8 mouse cellular contexts compared by ENCODE assay signal in genomic region chr12:116625391-116626281, GRCm38 (mm10).
DNase-seq lines count a peak whose midpoint lies in the region; ATAC-seq and TF ChIP-seq lines count a peak whose summit lies in the region.

No protein-coding gene starts in this region.

- ATAC-seq in forebrain, embryonic 12.5 days (ENCODE audit: low FRiP score), result peak; percentile 55
- ATAC-seq in liver, embryonic 14.5 days (ENCODE audit: insufficient read depth), result no peak
- peak; percentile 62 for ATAC-seq in neural tube, embryonic 11.5 days (ENCODE audit: insufficient read depth, low FRiP score, low TSS enrichment)

- no peak for TF ChIP-seq EP300 in liver, embryonic 14.5 days (IDR thresholded peaks at IDR 0.05; ENCODE audit: low read depth)

- no peaks in the 10 kb centered on the region for H3K9me3 ChIP-seq in forebrain, embryonic 12.5 days
- H3K9me3 ChIP-seq in liver, embryonic 14.5 days (ENCODE audit: control insufficient read depth, low read length), result no peaks in the 10 kb centered on the region
- H3K9me3 ChIP-seq in neural tube, embryonic 11.5 days (ENCODE audit: control insufficient read depth, low read length), result no peaks in the 10 kb centered on the region

- no peak overlapping the region for H3K4me2 ChIP-seq in forebrain, embryonic 12.5 days
- no peak overlapping the region for H3K4me2 ChIP-seq in liver, embryonic 14.5 days (ENCODE audit: low read depth)
- no peak overlapping the region for H3K4me2 ChIP-seq in neural tube, embryonic 11.5 days (ENCODE audit: low read depth)

- 56% methylated on average over 9 of the region's 9 CpGs for WGBS in forebrain, embryonic 12.5 days
- WGBS in liver, embryonic 14.5 days (ENCODE audit: insufficient replicate concordance), result 26% methylated on average over 9 of the region's 9 CpGs
- 57% methylated on average over 9 of the region's 9 CpGs for WGBS in neural tube, embryonic 11.5 days

- no peaks in the 10 kb centered on the region for H3K4me1 ChIP-seq in forebrain, embryonic 12.5 days
- no peaks in the 10 kb centered on the region for H3K4me1 ChIP-seq in liver, embryonic 14.5 days (replicated peaks; ENCODE audit: control insufficient read depth in 2 of 2, insufficient read depth in 2 of 2, low read length in 1 of 2)
- H3K4me1 ChIP-seq in neural tube, embryonic 11.5 days (ENCODE audit: control insufficient read depth, insufficient read depth, low read length), result no peaks in the 10 kb centered on the region

- no peak overlapping the region for H3K4me3 ChIP-seq in forebrain, embryonic 12.5 days (replicated peaks)
- H3K4me3 ChIP-seq in liver, embryonic 14.5 days (ENCODE audit: insufficient read depth in 1 of 2, low read depth in 2 of 2, low read length in 2 of 2), result no peak overlapping the region
- H3K4me3 ChIP-seq in neural tube, embryonic 11.5 days (ENCODE audit: low read depth, low read length), result no peak overlapping the region

- H3K36me3 ChIP-seq in forebrain, embryonic 12.5 days (replicated peaks), result no peaks in the 10 kb centered on the region
- no peaks in the 10 kb centered on the region for H3K36me3 ChIP-seq in liver, embryonic 14.5 days (replicated peaks; ENCODE audit: control insufficient read depth, insufficient read depth, low read depth)
- no peaks in the 10 kb centered on the region for H3K36me3 ChIP-seq in neural tube, embryonic 11.5 days (ENCODE audit: control insufficient read depth, insufficient read depth, low read length)

- peak; percentile 8 to 37 for DNase-seq in spleen, postnatal 10 days (ENCODE audit: low spot score in 2 of 2)
- no peak for DNase-seq in spleen, postnatal 4 days (ENCODE audit: low spot score in 2 of 2)
- peak; percentile 17 to 47 for DNase-seq in adrenal gland, postnatal 36 days
- DNase-seq in kidney, adult 18-20 months, result peak; percentile 61
- peak in 1 of 3 experiments; percentile 14 for DNase-seq in liver, embryonic 14.5 days (ENCODE audit: low read depth in 3 of 3, low spot score in 3 of 3)
- DNase-seq in neural tube, embryonic 11.5 days (ENCODE audit: low spot score), result peak; percentile 61
- DNase-seq in ovary, postnatal 10 days (ENCODE audit: low spot score), result no peak

- H3K27me3 ChIP-seq in forebrain, embryonic 12.5 days, result no peaks in the 10 kb centered on the region; the same call in 1 of the 2 replicates
- H3K27me3 ChIP-seq in liver, embryonic 14.5 days (ENCODE audit: control insufficient read depth, insufficient read depth, low read length), result no peaks in the 10 kb centered on the region
- H3K27me3 ChIP-seq in neural tube, embryonic 11.5 days (ENCODE audit: control insufficient read depth, insufficient read depth, low read length), result no peaks in the 10 kb centered on the region

- H3K27ac ChIP-seq in forebrain, embryonic 12.5 days, result no peak overlapping the region
- no peak overlapping the region for H3K27ac ChIP-seq in liver, embryonic 14.5 days
- H3K27ac ChIP-seq in neural tube, embryonic 11.5 days (ENCODE audit: low read depth, low read length), result no peak overlapping the region

- peak; percentile 72 for TF ChIP-seq CTCF in liver, embryonic 14.5 days (IDR thresholded peaks at IDR 0.05; ENCODE audit: low read depth)

- H3K9ac ChIP-seq in forebrain, embryonic 12.5 days, result no peak overlapping the region
- no peak overlapping the region for H3K9ac ChIP-seq in liver, embryonic 14.5 days (replicated peaks)
- H3K9ac ChIP-seq in neural tube, embryonic 11.5 days (ENCODE audit: low read length), result no peak overlapping the region

Comparison
In these comparisons a context has a peak if more than half of its experiments do, and no peak if none do; other contexts are left out.
1. DNase-seq: peak in spleen, postnatal 10 days (2 of 2), adrenal gland, postnatal 36 days (2 of 2), kidney, adult 18-20 months (single experiment) and neural tube, embryonic 11.5 days (single experiment); none in spleen, postnatal 4 days (0 of 2) and ovary, postnatal 10 days (single experiment).